Mouse (Mus musculus) stomach, embryonic 16.5 days (tissue): Measurements from ENCODE around the gene D130043K22Rik. TPM values are rescaled to one million over a fixed set of nuclear protein-coding genes. Genes with fewer than 3 reads are reported as not detected.

Experiments used
- ATAC-seq: fragments of 200-750 bp; cut with Nextera tagmentation; 2 replicates; pipeline ENCODE4 v1.8.0; 2017; ENCODE audit warnings: moderate number of reproducible peaks, moderate TSS enrichment; ENCODE audit not compliant: insufficient read depth, low FRiP score
- H3K27ac ChIP-seq: fragments of 300-500 bp; sonication (generic); 2 replicates; pipeline ENCODE4 v1.5.1; 2014; ENCODE audit warnings: low read length
- H3K27me3 ChIP-seq: fragments of 300-500 bp; sonication (generic); 2 replicates; pipeline ENCODE4 v1.6.1; 2014; ENCODE audit warnings: low read length, control low read depth, mixed read lengths; ENCODE audit not compliant: control insufficient read depth, insufficient read depth
- H3K36me3 ChIP-seq: fragments of 300-500 bp; sonication (generic); 2 replicates; pipeline ENCODE4 v1.6.1; 2014; ENCODE audit warnings: low read length; ENCODE audit not compliant: control insufficient read depth, insufficient read depth
- H3K4me1 ChIP-seq: fragments of 300-500 bp; sonication (generic); 2 replicates; pipeline ENCODE4 v1.6.1; 2014; ENCODE audit warnings: low read length, control low read depth, mixed read lengths; ENCODE audit not compliant: control insufficient read depth, insufficient read depth
- H3K4me2 ChIP-seq: fragments of 300-500 bp; sonication (generic); 2 replicates; pipeline ENCODE4 v1.6.1; 2014; ENCODE audit warnings: low read depth, low read length, mixed read lengths
- H3K4me3 ChIP-seq: fragments of 300-500 bp; sonication (generic); replicated peaks from 2 replicates; pipeline ENCODE4 v1.5.1; 2014; ENCODE audit warnings: mild to moderate bottlenecking, low read length
- H3K9ac ChIP-seq: fragments of 300-500 bp; sonication (generic); 2 replicates; pipeline ENCODE4 v1.6.1; 2014; ENCODE audit warnings: low read length
- H3K9me3 ChIP-seq: fragments of 300-500 bp; sonication (generic); replicated peaks from 2 replicates; pipeline ENCODE4 v1.6.1; 2016; ENCODE audit warnings: low read length, control low read depth; ENCODE audit not compliant: control insufficient read depth
- WGBS: fragments of 180-500 bp; shearing (Covaris S2); extraction: QIAGEN DNeasy Blood & Tissue Kit; methylation state at CpG from one replicate; pipeline ENCODE4 v1.1.7; 2014; 5-methylcytosine and 5-hydroxymethylcytosine counted together
- polyA plus RNA-seq: library from polyadenylated mRNA; unstranded; fragments of >200 nt; fragmentation: Nextera tagmentation; extraction: Ambion mirVana; gene quantifications from 2 replicates; pipeline ENCODE4 v1.2.1, GENCODE M21; 2015

D130043K22Rik gene
- polyA plus RNA-seq, 1 experiment from 2014 or later = 0.63 TPM

DNA sequence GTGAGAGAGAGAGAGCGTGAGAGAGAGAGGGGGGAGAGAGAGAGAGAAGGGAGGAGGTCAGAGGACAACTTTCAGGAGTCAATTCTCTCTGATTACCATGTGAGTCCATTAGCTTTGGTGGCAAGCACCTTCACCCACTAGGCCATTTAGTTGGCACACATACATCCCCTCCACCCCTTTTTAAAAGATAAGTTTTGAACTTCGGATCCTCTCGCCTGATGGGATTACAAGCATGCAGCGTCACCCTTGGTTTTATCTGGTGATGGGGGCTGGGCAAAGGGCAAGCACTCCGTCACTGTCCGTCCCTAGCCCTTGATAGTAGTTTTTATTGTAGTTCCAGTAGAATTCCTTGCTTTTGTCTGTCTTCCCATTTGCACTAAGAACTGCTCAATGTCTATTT, 35.3 kb downstream of the D130043K22Rik start:
- peak; percentile 47; the same call in 1 of the 2 replicates for ATAC-seq
- H3K27ac ChIP-seq = no peak overlapping the region
- 71% methylated on average over 6 of the region's 6 CpGs for WGBS

GRCm38 (mm10) chr13:24880704-24881103, 35.8 kb downstream of the D130043K22Rik start:
- Histone ChIP-seq H3K27me3 (no peaks in the 10 kb centered on the region), H3K27ac (no peak overlapping the region), H3K4me2 (no peak overlapping the region), H3K36me3 (no peaks in the 10 kb centered on the region), H3K9ac (no peak overlapping the region), H3K9me3 (no peaks in the 10 kb centered on the region), H3K4me3 (no peak overlapping the region), H3K4me1 (no peaks in the 10 kb centered on the region)
- no peak for ATAC-seq
- 88% methylated on average over 5 of the region's 5 CpGs for WGBS

More for the DNA sequence above, 35.3 kb downstream of the D130043K22Rik start:
- Histone ChIP-seq H3K27me3 (no peaks in the 10 kb centered on the region), H3K9ac (no peak overlapping the region), H3K36me3 (no peaks in the 10 kb centered on the region), H3K4me2 (no peak overlapping the region), H3K4me3 (no peak overlapping the region), H3K4me1 (no peaks in the 10 kb centered on the region), H3K9me3 (no peaks in the 10 kb centered on the region)

- no peak overlapping the region for H3K4me3 ChIP-seq
- no peak overlapping the region for H3K9ac ChIP-seq
- H3K4me1 ChIP-seq = no peaks in the 10 kb centered on the region
- no peaks in the 10 kb centered on the region for H3K36me3 ChIP-seq
- H3K27ac ChIP-seq = no peak overlapping the region
- ATAC-seq = no peak
- WGBS = 92% methylated on average over 6 of the region's 6 CpGs
- no peaks in the 10 kb centered on the region for H3K9me3 ChIP-seq
- no peaks in the 10 kb centered on the region for H3K27me3 ChIP-seq
- no peak overlapping the region for H3K4me2 ChIP-seq
Observed at GRCm38 (mm10) chr13:24882411-24882810, 37.5 kb downstream of the D130043K22Rik start.

DNA sequence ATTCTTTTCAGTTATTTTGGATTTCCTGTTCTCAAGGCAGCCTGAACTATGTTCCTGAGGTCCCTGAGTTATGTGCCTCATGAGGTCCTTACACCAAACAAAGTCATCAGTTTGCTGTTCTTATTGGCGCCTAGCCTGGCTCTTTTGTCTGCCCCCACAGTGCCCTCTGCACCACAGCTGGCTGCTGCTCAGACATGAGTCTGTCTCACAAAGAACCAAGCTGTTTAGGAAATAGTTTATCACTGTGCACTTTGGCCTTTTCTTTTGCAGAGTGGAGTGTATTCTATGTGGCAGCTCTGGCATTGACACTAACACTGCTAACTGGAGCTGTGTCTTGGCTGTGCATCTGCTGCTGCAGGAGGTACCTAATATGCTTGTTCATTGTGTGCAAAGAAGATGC, 44.6 kb downstream of the D130043K22Rik start:
- Histone ChIP-seq H3K36me3 (no peaks in the 10 kb centered on the region), H3K4me2 (no peak overlapping the region), H3K9ac (no peak overlapping the region), H3K9me3 (no peaks in the 10 kb centered on the region), H3K4me3 (no peak overlapping the region), H3K27ac (no peak overlapping the region), H3K4me1 (no peaks in the 10 kb centered on the region), H3K27me3 (no peaks in the 10 kb centered on the region)
- no peak for ATAC-seq
- WGBS = 15% methylated on average over 1 of the region's 1 CpGs

DNA sequence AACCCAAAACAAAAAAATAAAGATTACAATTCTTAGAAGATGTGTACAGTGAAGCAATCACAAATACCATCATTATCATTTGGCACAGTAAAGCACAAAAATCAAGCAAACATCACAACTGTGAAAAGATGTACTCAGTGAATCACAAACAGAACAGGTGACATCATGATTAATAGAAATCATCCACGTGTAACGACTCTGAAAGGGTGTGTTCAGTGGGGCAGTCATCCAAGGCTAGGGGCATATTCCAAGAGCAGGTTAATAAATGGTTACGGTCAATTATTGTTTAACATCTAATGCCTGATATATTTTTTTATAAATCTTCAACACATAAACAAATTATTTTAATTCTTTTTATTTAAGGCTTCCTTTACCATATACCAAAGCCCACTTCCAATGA, 47.6 kb downstream of the D130043K22Rik start:
- H3K27me3 ChIP-seq = no peaks in the 10 kb centered on the region
- H3K9ac ChIP-seq = no peak overlapping the region
- ATAC-seq = no peak
- H3K36me3 ChIP-seq = no peaks in the 10 kb centered on the region
- no peaks in the 10 kb centered on the region for H3K9me3 ChIP-seq
- WGBS = 69% methylated on average over 3 of the region's 3 CpGs
- no peaks in the 10 kb centered on the region for H3K4me1 ChIP-seq
- H3K27ac ChIP-seq = no peak overlapping the region
- H3K4me2 ChIP-seq = no peak overlapping the region
- H3K4me3 ChIP-seq = no peak overlapping the region

- Histone ChIP-seq H3K9me3 (no peaks in the 10 kb centered on the region), H3K9ac (no peak overlapping the region), H3K4me3 (no peak overlapping the region), H3K27me3 (no peaks in the 10 kb centered on the region), H3K4me2 (no peak overlapping the region), H3K27ac (no peak overlapping the region), H3K36me3 (no peaks in the 10 kb centered on the region), H3K4me1 (no peaks in the 10 kb centered on the region)
- 70% methylated on average over 2 of the region's 2 CpGs for WGBS
- ATAC-seq = no peak
Observed at GRCm38 (mm10) chr13:24893880-24894279, 48.9 kb downstream of the D130043K22Rik start.

DNA sequence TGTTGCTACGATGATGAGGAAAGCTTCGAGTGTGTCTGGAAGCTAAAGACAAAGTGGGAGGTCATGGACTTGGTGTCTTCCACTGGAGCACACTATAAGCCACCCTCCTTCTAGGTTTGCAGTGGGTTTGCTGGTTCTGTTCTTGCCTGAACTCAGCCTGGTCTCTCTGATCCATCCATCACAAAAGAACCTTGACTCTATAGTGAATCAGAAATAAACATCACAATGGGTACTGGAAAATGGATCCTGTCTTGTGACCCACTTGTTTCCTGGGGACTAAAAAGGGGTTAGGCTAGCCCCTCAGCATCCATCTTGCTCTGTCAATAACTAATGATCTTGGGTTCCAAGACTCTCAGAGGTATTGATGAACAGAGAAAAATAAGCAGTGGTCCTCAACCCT, 57.0 kb downstream of the D130043K22Rik start:
- H3K36me3 ChIP-seq = no peaks in the 10 kb centered on the region
- H3K9ac ChIP-seq = no peak overlapping the region
- H3K4me3 ChIP-seq = no peak overlapping the region
- 89% methylated on average over 2 of the region's 2 CpGs for WGBS
- no peak for ATAC-seq
- H3K27ac ChIP-seq = no peak overlapping the region
- H3K4me1 ChIP-seq = no peaks in the 10 kb centered on the region
- H3K27me3 ChIP-seq = no peaks in the 10 kb centered on the region
- H3K4me2 ChIP-seq = no peak overlapping the region
- H3K9me3 ChIP-seq = no peaks in the 10 kb centered on the region

DNA sequence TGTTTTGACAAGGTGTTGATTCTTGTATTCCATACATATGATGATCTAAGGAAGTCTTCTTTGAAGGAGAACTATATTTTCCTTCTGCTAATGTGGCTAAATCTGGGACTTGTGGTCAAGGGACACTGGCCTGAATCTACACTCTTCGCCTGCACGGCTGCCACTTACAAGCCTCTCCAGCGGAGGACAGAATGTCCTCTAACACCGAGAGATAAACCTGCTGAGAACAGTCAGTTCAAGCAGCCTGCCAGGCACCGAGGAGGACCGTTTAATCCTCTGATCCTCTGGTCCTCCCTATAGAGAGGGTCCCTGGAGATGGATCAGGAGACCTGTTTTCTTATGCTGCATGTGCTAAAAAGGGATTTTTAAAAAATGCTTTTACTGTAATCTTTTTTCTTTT, 58.5 kb downstream of the D130043K22Rik start:
- 74% methylated on average over 6 of the region's 6 CpGs for WGBS
- H3K9me3 ChIP-seq = no peaks in the 10 kb centered on the region
- H3K4me1 ChIP-seq = no peaks in the 10 kb centered on the region
- H3K9ac ChIP-seq = no peak overlapping the region
- H3K27ac ChIP-seq = no peak overlapping the region
- H3K4me3 ChIP-seq = no peak overlapping the region
- no peak for ATAC-seq
- H3K36me3 ChIP-seq = no peaks in the 10 kb centered on the region
- no peaks in the 10 kb centered on the region for H3K27me3 ChIP-seq
- H3K4me2 ChIP-seq = no peak overlapping the region

DNA sequence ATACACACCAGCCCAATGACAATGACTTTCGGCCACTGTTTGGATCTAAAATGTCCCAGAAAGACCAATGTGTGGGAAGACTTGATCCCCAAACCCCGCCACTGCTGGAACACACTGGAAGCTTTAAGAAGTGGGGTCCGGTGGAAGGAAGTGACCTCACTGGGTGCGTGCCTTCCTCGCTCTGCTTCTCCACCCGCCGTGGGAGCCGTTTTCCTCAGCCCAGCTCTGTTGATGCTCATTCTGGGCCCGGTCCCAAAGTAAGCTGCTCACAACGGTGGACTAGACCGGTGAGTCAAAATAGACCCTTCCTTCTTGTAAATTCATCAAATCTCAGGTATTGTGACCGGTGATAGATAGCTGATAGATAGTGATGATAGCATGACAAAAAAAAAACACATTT, 60.5 kb downstream of the D130043K22Rik start:
- H3K36me3 ChIP-seq = no peaks in the 10 kb centered on the region
- 89% methylated on average over 12 of the region's 12 CpGs for WGBS
- no peak for ATAC-seq
- H3K27ac ChIP-seq = no peak overlapping the region
- no peaks in the 10 kb centered on the region for H3K4me1 ChIP-seq
- no peak overlapping the region for H3K4me2 ChIP-seq
- no peaks in the 10 kb centered on the region for H3K27me3 ChIP-seq
- no peak overlapping the region for H3K9ac ChIP-seq
- H3K9me3 ChIP-seq = no peaks in the 10 kb centered on the region
- H3K4me3 ChIP-seq = no peak overlapping the region
